Mouse (Mus musculus): ENCODE results near the gene Ctnna2. TPM values are rescaled to one million over a fixed set of nuclear protein-coding genes. Genes with fewer than 3 reads are reported as not detected.

The Ctnna2 gene
- polyA plus RNA-seq, 1 experiment: 86.0 TPM

- Histone ChIP-seq H3K27ac (ENCODE audit: insufficient read depth, low read length) (no peak overlapping the region), H3K4me1 (ENCODE audit: control insufficient read depth, insufficient read depth, low read length) (no peaks in the 10 kb centered on the region), H3K4me3 (ENCODE audit: insufficient read depth, low read length) (no peak overlapping the region)
- TF ChIP-seq POLR2A (IDR thresholded peaks at IDR 0.05; ENCODE audit: extremely low read depth, insufficient read depth, low read length) (no peak), CTCF (IDR thresholded peaks at IDR 0.05; ENCODE audit: extremely low read depth, insufficient read depth, low read length) (no peak)
These were observed 1071.4 kb downstream of the Ctnna2 start for GRCm38 (mm10) chr6:76908086-76908485.

- no peaks in the 10 kb centered on the region; the same call in 1 of the 2 replicates for H3K4me1 ChIP-seq (ENCODE audit: control insufficient read depth, insufficient read depth, low read length)
- H3K4me3 ChIP-seq (ENCODE audit: insufficient read depth, low read length): no peak overlapping the region
- H3K27ac ChIP-seq (ENCODE audit: insufficient read depth, low read length): no peak overlapping the region
- TF ChIP-seq CTCF (IDR thresholded peaks at IDR 0.05; ENCODE audit: extremely low read depth, insufficient read depth, low read length): no peak
- no peak for TF ChIP-seq POLR2A (IDR thresholded peaks at IDR 0.05; ENCODE audit: extremely low read depth, insufficient read depth, low read length)
These were observed 1082.3 kb downstream of the Ctnna2 start for GRCm38 (mm10) chr6:76897156-76897555.
